Mouse (Mus musculus) left cerebral cortex, adult 8-10 months (tissue): ENCODE data around the gene Tmem88b. TPM values are rescaled to one million over a fixed set of nuclear protein-coding genes. Genes with fewer than 3 reads are reported as not detected.

Source experiments
- DNase-seq, 2 experiments: peaks; one replicate each; pipeline ENCODE4 v3.0.0; 2022; ENCODE audit warnings: low spot score in 2 of 2
- total RNA-seq, 4 experiments: library from RNA; stranded (reverse); gene quantifications; 2 replicates each; pipeline ENCODE4 v1.2.4; 2022

Gene Tmem88b
- total RNA-seq: 10 to 100 TPM; 35.4 to 43.6 (median 36.6) TPM

- DNase-seq: no peak
These were observed at the start of gene Tmem88b for GRCm38 (mm10) chr4:155785819-155786218. Tmem88b (minus strand) TSS chr4:155785874.

GRCm38 (mm10) chr4:155833836-155834235 is 48.2 kb upstream of the Tmem88b start:
- peak; percentile 36 to 75 for DNase-seq

- no peak for DNase-seq
These were observed 47.6 kb upstream of the Tmem88b start for GRCm38 (mm10) chr4:155833234-155833633.

- DNase-seq: no peak
These were observed 46.6 kb upstream of the Tmem88b start for GRCm38 (mm10) chr4:155832321-155832720.

- DNase-seq: no peak
These were observed 46.2 kb upstream of the Tmem88b start for GRCm38 (mm10) chr4:155831831-155832230.

- DNase-seq: peak; percentile 91 to 92
These were observed 45.6 kb upstream of the Tmem88b start, which contains the start of gene Aurkaip1 for GRCm38 (mm10) chr4:155831205-155831766. Aurkaip1 (plus strand) TSS chr4:155831272.

GRCm38 (mm10) chr4:155830596-155830995 is 44.9 kb upstream of the Tmem88b start:
- DNase-seq: no peak

- no peak for DNase-seq
These were observed 44.2 kb upstream of the Tmem88b start for GRCm38 (mm10) chr4:155829866-155830265.

- DNase-seq: no peak
These were observed 37.8 kb upstream of the Tmem88b start for GRCm38 (mm10) chr4:155823443-155823842.

GRCm38 (mm10) chr4:155821025-155821424 is 35.4 kb upstream of the Tmem88b start:
- no peak for DNase-seq

- no peak for DNase-seq
These were observed 31.9 kb upstream of the Tmem88b start for GRCm38 (mm10) chr4:155817533-155817932.

GRCm38 (mm10) chr4:155812665-155813181 is 27.0 kb upstream of the Tmem88b start:
- no peak for DNase-seq

- peak; percentile 74 to 93 for DNase-seq
These were observed 26.4 kb upstream of the Tmem88b start, which contains the start of gene Ccnl2 for GRCm38 (mm10) chr4:155811929-155812664. Ccnl2 (plus strand) TSS chr4:155812489.

GRCm38 (mm10) chr4:155807841-155808240 is 22.2 kb upstream of the Tmem88b start:
- DNase-seq: no peak

- DNase-seq: peak; percentile 87 to 97
These were observed 17.8 kb upstream of the Tmem88b start for GRCm38 (mm10) chr4:155803340-155804041.

- DNase-seq: no peak
These were observed 17.2 kb upstream of the Tmem88b start, which contains the start of gene Mrpl20 for GRCm38 (mm10) chr4:155802741-155803339. Mrpl20 (plus strand) TSS chr4:155802878.

GRCm38 (mm10) chr4:155802075-155802474 is 16.4 kb upstream of the Tmem88b start:
- no peak for DNase-seq

GRCm38 (mm10) chr4:155793730-155794129 is 8.1 kb upstream of the Tmem88b start:
- DNase-seq: no peak

GRCm38 (mm10) chr4:155791240-155791933 is 5.7 kb upstream of the Tmem88b start:
- no peak for DNase-seq

GRCm38 (mm10) chr4:155790650-155791161 is 5.0 kb upstream of the Tmem88b start:
- DNase-seq: no peak
